Mouse (Mus musculus) embryonic fibroblast, embryonic 13.5 days (primary cell): ENCODE results near the gene Sgk1.

Experiments
- CTCF ChIP-seq: IDR thresholded peaks from 2 replicates; pipeline ENCODE4 v1.5.1; 2011; ENCODE audit warnings: mild to moderate bottlenecking, control low read depth, low read length, moderate library complexity, borderline replicate concordance; ENCODE audit not compliant: insufficient read depth
- POLR2A ChIP-seq: IDR thresholded peaks from 2 replicates; pipeline ENCODE4 v1.6.1; 2011; ENCODE audit warnings: low read depth, mild to moderate bottlenecking, control low read depth, low read length, moderate library complexity

GRCm38 (mm10) chr10:22017469-22018159 lies 135.6 kb downstream of the Sgk1 start:
- TF ChIP-seq CTCF (no peak), POLR2A (no peak)
